Mouse (Mus musculus) cerebellum, adult 18-20 months (tissue): Measurements from ENCODE around the gene Bdh2.

ENCODE experiments used
- DNase-seq, 2 experiments: peaks; one replicate each; pipeline ENCODE4 v3.0.0; 2021

The Bdh2 gene

GRCm38 (mm10) chr3:135280669-135281415 is at the start of gene Bdh2:
Bdh2 (plus strand) TSS chr3:135281221.
- DNase-seq, result peak; percentile 58 to 63

- no peak for DNase-seq
These were observed 49.0 kb upstream of the Bdh2 start for GRCm38 (mm10) chr3:135232058-135232457.

GRCm38 (mm10) chr3:135232462-135232861 is 48.6 kb upstream of the Bdh2 start:
- DNase-seq, result no peak

GRCm38 (mm10) chr3:135245733-135246132 is 35.3 kb upstream of the Bdh2 start:
- no peak for DNase-seq

GRCm38 (mm10) chr3:135246828-135247227 is 34.2 kb upstream of the Bdh2 start:
- DNase-seq, result no peak

GRCm38 (mm10) chr3:135249104-135249503 is 31.9 kb upstream of the Bdh2 start:
- DNase-seq, result no peak

GRCm38 (mm10) chr3:135251825-135252224 is 29.2 kb upstream of the Bdh2 start:
- no peak for DNase-seq

GRCm38 (mm10) chr3:135254784-135255183 is 26.2 kb upstream of the Bdh2 start:
- no peak for DNase-seq

- no peak for DNase-seq
These were observed 22.1 kb upstream of the Bdh2 start for GRCm38 (mm10) chr3:135258919-135259318.

GRCm38 (mm10) chr3:135260233-135260632 is 20.8 kb upstream of the Bdh2 start:
- DNase-seq, result no peak

GRCm38 (mm10) chr3:135268616-135269015 is 12.4 kb upstream of the Bdh2 start:
- DNase-seq, result no peak

- DNase-seq, result no peak
These were observed 11.5 kb upstream of the Bdh2 start for GRCm38 (mm10) chr3:135269391-135269990.

GRCm38 (mm10) chr3:135272627-135273026 is 8.4 kb upstream of the Bdh2 start:
- DNase-seq, result no peak

- no peak for DNase-seq
These were observed 8.0 kb upstream of the Bdh2 start for GRCm38 (mm10) chr3:135273047-135273446.

- DNase-seq, result no peak
These were observed 861 bp upstream of the Bdh2 start for GRCm38 (mm10) chr3:135280160-135280559.

- DNase-seq, result no peak
These were observed 680 bp downstream of the Bdh2 start for GRCm38 (mm10) chr3:135281701-135282100.

GRCm38 (mm10) chr3:135285256-135285655 is 4.2 kb downstream of the Bdh2 start:
- DNase-seq, result no peak

- DNase-seq, result no peak
These were observed 4.8 kb downstream of the Bdh2 start for GRCm38 (mm10) chr3:135285807-135286206.

- no peak for DNase-seq
These were observed 7.2 kb downstream of the Bdh2 start for GRCm38 (mm10) chr3:135288138-135288750.

GRCm38 (mm10) chr3:135289148-135289547 is 8.1 kb downstream of the Bdh2 start:
- DNase-seq, result no peak

- DNase-seq, result peak; percentile 30 to 32
These were observed 9.4 kb downstream of the Bdh2 start for GRCm38 (mm10) chr3:135290249-135290894.

- DNase-seq, result no peak
These were observed 12.7 kb downstream of the Bdh2 start for GRCm38 (mm10) chr3:135293703-135294102.

GRCm38 (mm10) chr3:135295559-135295958 is 14.5 kb downstream of the Bdh2 start:
- DNase-seq, result no peak

GRCm38 (mm10) chr3:135298560-135298959 is 17.5 kb downstream of the Bdh2 start:
- no peak for DNase-seq
